Mouse (Mus musculus): ENCODE measurements at regions not wholly inside any gene's neighbourhood (a gene's known extent, or its start where the extent isn't known, plus 50 kb on each side); places are given as distances from the start of the nearest gene placed in this dataset.
A peak's percentile ranks its signal among the peaks of the same experiment; 100 is the strongest.

DNA sequence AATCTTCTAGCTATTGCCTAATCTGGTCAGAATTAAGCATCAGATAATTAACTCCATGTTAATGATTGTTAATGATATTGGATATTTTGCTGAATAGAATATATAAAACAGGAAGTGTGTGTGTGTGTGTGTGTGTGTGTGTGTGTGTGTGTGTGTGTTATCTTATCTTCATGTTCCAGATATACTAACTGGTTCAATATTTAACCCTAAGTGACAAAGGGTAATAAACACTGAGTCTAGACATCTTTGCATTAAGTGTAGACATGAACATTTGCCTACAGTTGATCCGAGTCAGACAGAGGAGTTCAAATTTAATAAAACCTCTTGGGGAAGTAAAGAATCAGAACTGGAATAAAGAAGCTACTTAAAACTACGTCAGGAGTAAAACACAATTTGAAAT lies 161.6 kb downstream of the Fsip2 start:
- 67% methylated on average over 2 of the region's 2 CpGs for WGBS
- H3K4me3 ChIP-seq = no peak overlapping the region
- H3K36me3 ChIP-seq = no peaks in the 10 kb centered on the region
- no peak overlapping the region for H3K9ac ChIP-seq
- no peak overlapping the region for H3K27ac ChIP-seq
- no peak overlapping the region for H3K4me2 ChIP-seq
- no peaks in the 10 kb centered on the region for H3K4me1 ChIP-seq (replicated peaks)
- H3K9me3 ChIP-seq (replicated peaks) = no peaks in the 10 kb centered on the region
- ATAC-seq (replicated peaks; ENCODE audit: insufficient number of reproducible peaks, insufficient read depth, low FRiP score, low read depth) = no peak
- H3K27me3 ChIP-seq = no peaks in the 10 kb centered on the region

GRCm38 (mm10) chr2:83126340-83126739 lies 182.9 kb downstream of the Fsip2 start:
- H3K27ac ChIP-seq = no peak overlapping the region
- H3K9ac ChIP-seq = no peak overlapping the region
- H3K27me3 ChIP-seq = no peaks in the 10 kb centered on the region
- H3K4me2 ChIP-seq = no peak overlapping the region
- H3K4me3 ChIP-seq = no peak overlapping the region
- H3K36me3 ChIP-seq = no peaks in the 10 kb centered on the region
- peaks cover 6% of the 10 kb centered on the region; the same call in 1 of the 2 replicates for H3K4me1 ChIP-seq (replicated peaks)
- 39% methylated on average over 4 of the region's 4 CpGs for WGBS
- H3K9me3 ChIP-seq (replicated peaks) = no peaks in the 10 kb centered on the region
- ATAC-seq (replicated peaks; ENCODE audit: insufficient number of reproducible peaks, insufficient read depth, low FRiP score, low read depth) = peak; percentile 47; the same call in 1 of the 2 replicates

DNA sequence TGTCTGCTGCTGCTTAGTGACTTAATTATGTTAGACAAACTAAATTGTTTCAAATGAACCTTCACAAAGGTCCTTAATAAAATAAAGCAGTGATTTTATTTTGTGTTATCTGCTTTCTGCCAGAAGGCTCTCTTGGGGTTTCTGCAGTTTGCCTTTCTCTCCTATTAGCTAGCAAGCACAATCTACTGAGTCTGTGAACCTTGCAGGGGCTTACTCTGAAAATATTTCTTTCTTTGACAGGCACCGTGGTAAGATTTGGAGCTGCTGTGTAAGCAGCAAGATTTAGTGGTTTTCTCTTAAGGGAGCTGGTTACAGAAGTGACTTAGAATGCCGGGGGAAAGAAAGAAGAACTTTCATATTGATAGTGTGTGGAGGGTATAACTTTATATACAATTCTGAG lies 187.3 kb downstream of the Fsip2 start:
- Histone ChIP-seq H3K9me3 (replicated peaks) (no peaks in the 10 kb centered on the region), H3K9ac (no peak overlapping the region), H3K27me3 (no peaks in the 10 kb centered on the region), H3K36me3 (no peaks in the 10 kb centered on the region), H3K4me3 (no peak overlapping the region), H3K4me1 (replicated peaks) (peaks cover 10% of the 10 kb centered on the region; the same call in 1 of the 2 replicates), H3K27ac (no peak overlapping the region), H3K4me2 (no peak overlapping the region)
- WGBS = 41% methylated on average over 2 of the region's 2 CpGs
- no peak; the same call in 1 of the 2 replicates for ATAC-seq (replicated peaks; ENCODE audit: insufficient number of reproducible peaks, insufficient read depth, low FRiP score, low read depth)

GRCm38 (mm10) chr2:83131285-83131852 lies 187.9 kb downstream of the Fsip2 start:
- Histone ChIP-seq H3K27ac (no peak overlapping the region), H3K4me1 (replicated peaks) (peaks cover 9% of the 10 kb centered on the region; the same call in 1 of the 2 replicates), H3K9me3 (replicated peaks) (no peaks in the 10 kb centered on the region), H3K4me2 (no peak overlapping the region), H3K36me3 (no peaks in the 10 kb centered on the region), H3K9ac (no peak overlapping the region), H3K4me3 (no peak overlapping the region), H3K27me3 (no peaks in the 10 kb centered on the region)
- ATAC-seq (replicated peaks; ENCODE audit: insufficient number of reproducible peaks, insufficient read depth, low FRiP score, low read depth) = no peak
- WGBS = 48% methylated on average over 4 of the region's 4 CpGs

GRCm38 (mm10) chr2:83165853-83166252 lies 222.4 kb downstream of the Fsip2 start:
- Histone ChIP-seq H3K27ac (no peak overlapping the region), H3K4me1 (replicated peaks) (no peaks in the 10 kb centered on the region), H3K4me3 (no peak overlapping the region), H3K36me3 (no peaks in the 10 kb centered on the region), H3K9ac (no peak overlapping the region), H3K9me3 (replicated peaks) (no peaks in the 10 kb centered on the region), H3K27me3 (no peaks in the 10 kb centered on the region), H3K4me2 (no peak overlapping the region)
- ATAC-seq (replicated peaks; ENCODE audit: insufficient number of reproducible peaks, insufficient read depth, low FRiP score, low read depth) = no peak
- 75% methylated on average over 4 of the region's 4 CpGs for WGBS
